ENCODE assay signal across 12 mouse cellular contexts in the genomic region with DNA sequence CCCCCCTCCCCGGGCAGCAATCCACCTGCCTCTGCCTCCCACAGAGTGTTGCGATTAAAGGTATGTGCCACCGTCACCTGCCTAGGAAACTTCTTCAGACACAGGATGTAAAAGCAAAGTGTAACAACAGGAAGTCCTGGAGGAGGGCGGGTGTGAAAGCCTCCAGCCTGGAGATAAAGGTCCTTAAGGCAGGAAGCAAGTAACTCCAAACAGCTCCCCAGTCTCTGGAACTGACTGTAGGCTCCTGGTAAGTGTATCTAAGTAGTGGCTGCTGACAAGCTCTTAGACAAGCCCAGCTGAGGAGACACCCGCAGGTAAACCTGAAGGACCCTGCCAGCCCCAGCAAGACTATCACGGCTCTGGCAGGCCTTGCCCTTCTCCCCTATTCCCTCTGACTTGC. TPM values are rescaled to one million over a fixed set of nuclear protein-coding genes. Genes with fewer than 3 reads are reported as not detected.
DNase-seq lines count a peak whose midpoint lies in the region; ATAC-seq and TF ChIP-seq lines count a peak whose summit lies in the region.
"Had no signal": no experiment of that assay in that cellular context is flagged by ENCODE, and none has a peak within 500 bp of the region (broad histone marks: within the 10 kb centered on the region; RNA-seq: fewer than 3 reads in every experiment).

No protein-coding gene starts in this region.

- 0 out of 2 replicates have a peak, but pooled peaks cover 2% of the 10 kb centered on the region for H3K4me1 ChIP-seq in limb, embryonic 14.5 days (ENCODE audit: control insufficient read depth, insufficient read depth, low read length)
- no peaks in the 10 kb centered on the region; the same call in 1 of the 2 replicates for H3K4me1 ChIP-seq in limb, embryonic 10.5 days
- H3K4me1 ChIP-seq in intestine, postnatal 0 days (replicated peaks; ENCODE audit: control insufficient read depth, insufficient read depth, low read length): no peaks in the 10 kb centered on the region
- peaks cover 15% of the 10 kb centered on the region; the same call in 1 of the 2 replicates for H3K4me1 ChIP-seq in lung, postnatal 0 days (ENCODE audit: insufficient read depth, low read depth, low read length)
- no peaks in the 10 kb centered on the region for H3K4me1 ChIP-seq in midbrain, embryonic 13.5 days (replicated peaks)

- TF ChIP-seq POLR2A in limb, embryonic 14.5 days (IDR thresholded peaks at IDR 0.05; ENCODE audit: borderline replicate concordance, extremely low read depth, insufficient read depth, insufficient read length): no peak

- no peak overlapping the region for H3K9ac ChIP-seq in limb, embryonic 14.5 days (ENCODE audit: low read depth, low read length, severe bottlenecking)
- H3K9ac ChIP-seq in intestine, postnatal 0 days (ENCODE audit: low read depth, low read length): no peak overlapping the region
- no peak overlapping the region for H3K9ac ChIP-seq in lung, postnatal 0 days (replicated peaks; ENCODE audit: low read depth)
- H3K9ac ChIP-seq in midbrain, embryonic 13.5 days (replicated peaks): no peak overlapping the region
- H3K9ac ChIP-seq: embryonic facial prominence, embryonic 15.5 days had no signal

- no peaks in the 10 kb centered on the region for H3K9me3 ChIP-seq in limb, embryonic 14.5 days (ENCODE audit: control insufficient read depth, low read length)
- no peaks in the 10 kb centered on the region for H3K9me3 ChIP-seq in limb, embryonic 10.5 days (replicated peaks)
- H3K9me3 ChIP-seq in intestine, postnatal 0 days (ENCODE audit: control insufficient read depth): no peaks in the 10 kb centered on the region
- H3K9me3 ChIP-seq in lung, postnatal 0 days (ENCODE audit: low read length): no peaks in the 10 kb centered on the region
- H3K9me3 ChIP-seq in midbrain, embryonic 13.5 days: no peaks in the 10 kb centered on the region
- H3K9me3 ChIP-seq: embryonic facial prominence, embryonic 15.5 days had no signal

- no peaks in the 10 kb centered on the region for H3K36me3 ChIP-seq in limb, embryonic 14.5 days (ENCODE audit: control insufficient read depth, insufficient read depth, low read length)
- no peaks in the 10 kb centered on the region for H3K36me3 ChIP-seq in limb, embryonic 10.5 days
- peaks cover 9% of the 10 kb centered on the region; the same call in 1 of the 2 replicates for H3K36me3 ChIP-seq in intestine, postnatal 0 days (ENCODE audit: control insufficient read depth, insufficient read depth)
- H3K36me3 ChIP-seq in lung, postnatal 0 days (ENCODE audit: insufficient read depth, low read length): no peaks in the 10 kb centered on the region
- H3K36me3 ChIP-seq in midbrain, embryonic 13.5 days: no peaks in the 10 kb centered on the region
- H3K36me3 ChIP-seq: embryonic facial prominence, embryonic 15.5 days had no signal

- TF ChIP-seq CTCF in intestine, postnatal 0 days (IDR thresholded peaks at IDR 0.05; ENCODE audit: low read depth): no peak
- TF ChIP-seq CTCF in lung, postnatal 0 days (IDR thresholded peaks at IDR 0.05): no peak

- DNase-seq in limb, embryonic 14.5 days (ENCODE audit: low spot score): no peak
- no peak for DNase-seq in limb, embryonic 10.5 days (ENCODE audit: low spot score)
- DNase-seq in lung, postnatal 0 days (ENCODE audit: low spot score): peak; percentile 92
- DNase-seq in thymus, postnatal 4 days: peak; percentile 67
- DNase-seq in layer of hippocampus, postnatal 36 days: no peak
- no peak for DNase-seq in left cerebral cortex, postnatal 4 days

- TF ChIP-seq EP300 in lung, postnatal 0 days (IDR thresholded peaks at IDR 0.05): no peak; the same call in 1 of the 2 replicates

- 16% methylated on average over 5 of the region's 6 CpGs for WGBS in limb, embryonic 14.5 days
- 19% methylated on average over 6 of the region's 6 CpGs for WGBS in limb, embryonic 10.5 days
- 22% methylated on average over 5 of the region's 6 CpGs for WGBS in intestine, postnatal 0 days
- WGBS in lung, postnatal 0 days: 2% methylated on average over 6 of the region's 6 CpGs
- WGBS in midbrain, embryonic 13.5 days: 46% methylated on average over 5 of the region's 6 CpGs

- ATAC-seq in limb, embryonic 14.5 days (ENCODE audit: low FRiP score, low read depth): no peak
- ATAC-seq in intestine, postnatal 0 days: 0 out of 2 replicates have a peak, but pooled peaks have one; percentile 43
- ATAC-seq in lung, postnatal 0 days: peak; percentile 59
- ATAC-seq in midbrain, embryonic 13.5 days: no peak

- intact Hi-C loops in left cerebral cortex, postnatal 4 days (cut with DNase I): no loop called here

- H3K27ac ChIP-seq in limb, embryonic 14.5 days (replicated peaks; ENCODE audit: low read depth, low read length): 0 out of 2 replicates have a peak overlapping the region, but pooled peaks have one; percentile 2
- H3K27ac ChIP-seq in limb, embryonic 10.5 days: no peak overlapping the region
- peak overlapping the region; percentile 41; the same call in 1 of the 2 replicates for H3K27ac ChIP-seq in intestine, postnatal 0 days (ENCODE audit: low read depth, low read length)
- H3K27ac ChIP-seq in lung, postnatal 0 days (ENCODE audit: low read length): peak overlapping the region; percentile 79
- no peak overlapping the region for H3K27ac ChIP-seq in midbrain, embryonic 13.5 days
- H3K27ac ChIP-seq: embryonic facial prominence, embryonic 15.5 days had no signal

- no peak overlapping the region for H3K4me3 ChIP-seq in limb, embryonic 14.5 days (replicated peaks; ENCODE audit: low read length)
- H3K4me3 ChIP-seq in limb, embryonic 10.5 days: no peak overlapping the region
- H3K4me3 ChIP-seq in intestine, postnatal 0 days (ENCODE audit: low read depth, low read length): no peak overlapping the region
- no peak overlapping the region for H3K4me3 ChIP-seq in lung, postnatal 0 days (ENCODE audit: low read depth, low read length)
- H3K4me3 ChIP-seq in midbrain, embryonic 13.5 days (replicated peaks): no peak overlapping the region
- H3K4me3 ChIP-seq: embryonic facial prominence, embryonic 15.5 days had no signal

- H3K27me3 ChIP-seq in limb, embryonic 14.5 days (ENCODE audit: control insufficient read depth, insufficient read depth, low read length): no peaks in the 10 kb centered on the region
- H3K27me3 ChIP-seq in limb, embryonic 10.5 days (ENCODE audit: low read depth, poor library complexity, severe bottlenecking): no peaks in the 10 kb centered on the region
- H3K27me3 ChIP-seq in intestine, postnatal 0 days (replicated peaks; ENCODE audit: control insufficient read depth, insufficient read depth, low read length): no peaks in the 10 kb centered on the region
- no peaks in the 10 kb centered on the region for H3K27me3 ChIP-seq in lung, postnatal 0 days (replicated peaks; ENCODE audit: insufficient read depth, low read length)
- no peaks in the 10 kb centered on the region for H3K27me3 ChIP-seq in midbrain, embryonic 13.5 days
- H3K27me3 ChIP-seq: CH12.LX; embryonic facial prominence, embryonic 15.5 days had no signal

- no peak overlapping the region for H3K4me2 ChIP-seq in limb, embryonic 14.5 days (replicated peaks; ENCODE audit: low read depth, low read length, severe bottlenecking)
- H3K4me2 ChIP-seq in intestine, postnatal 0 days (replicated peaks; ENCODE audit: low read depth): no peak overlapping the region
- no peak overlapping the region for H3K4me2 ChIP-seq in lung, postnatal 0 days (replicated peaks; ENCODE audit: low read depth, low read length)
- H3K4me2 ChIP-seq in midbrain, embryonic 13.5 days (replicated peaks): no peak overlapping the region
- H3K4me2 ChIP-seq: embryonic facial prominence, embryonic 15.5 days; midbrain, embryonic 11.5 days had no signal

RNA-seq across cellular contexts. Expression of a gene that starts 10.3 kb away (rescaled TPM):
- polyA plus RNA-seq in limb, embryonic 14.5 days (2012; rRNA removed): 0.09 and 0.17 TPM in 2 replicates
- 0.23 and 0.30 TPM in 2 replicates for polyA plus RNA-seq in limb, embryonic 14.5 days (2014; fragmentation: Nextera tagmentation; extraction: Ambion mirVana)
- polyA plus RNA-seq in limb, embryonic 10.5 days (2016; fragmentation: Nextera tagmentation; extraction: Ambion mirVana): 0.21 and 0.24 TPM in 2 replicates
- 171 and 189 TPM in 2 replicates for polyA plus RNA-seq in intestine, postnatal 0 days (2015; fragmentation: Nextera tagmentation; extraction: Ambion mirVana)
- polyA plus RNA-seq in lung, postnatal 0 days (2015; fragmentation: Nextera tagmentation; extraction: Ambion mirVana): 0.70 and 0.90 TPM in 2 replicates
- not detected for total RNA-seq in layer of hippocampus, postnatal 36 days (2021)
- total RNA-seq in left cerebral cortex, postnatal 4 days (2021): not detected
- not detected in 2 replicates for polyA plus RNA-seq in midbrain, embryonic 13.5 days (2015; fragmentation: Nextera tagmentation; extraction: Ambion mirVana)

RNA-seq across cellular contexts. Expression of a gene that starts 19.3 kb away (rescaled TPM):
- polyA plus RNA-seq in limb, embryonic 14.5 days (2012; rRNA removed): 17.2 and 18.2 TPM in 2 replicates
- polyA plus RNA-seq in limb, embryonic 14.5 days (2014; fragmentation: Nextera tagmentation; extraction: Ambion mirVana): 7.7 and 9.4 TPM in 2 replicates
- 6.2 TPM in 2 replicates for polyA plus RNA-seq in limb, embryonic 10.5 days (2016; fragmentation: Nextera tagmentation; extraction: Ambion mirVana)
- polyA plus RNA-seq in intestine, postnatal 0 days (2015; fragmentation: Nextera tagmentation; extraction: Ambion mirVana): 8.9 and 10.7 TPM in 2 replicates
- 20.8 and 24.3 TPM in 2 replicates for polyA plus RNA-seq in lung, postnatal 0 days (2015; fragmentation: Nextera tagmentation; extraction: Ambion mirVana)
- total RNA-seq in layer of hippocampus, postnatal 36 days (2021): 10 to 100 TPM; 11.5 to 14.9 TPM
- 10 to 100 TPM; 14.6 to 18.8 TPM for total RNA-seq in left cerebral cortex, postnatal 4 days (2021)
- 5.3 and 6.2 TPM in 2 replicates for polyA plus RNA-seq in midbrain, embryonic 13.5 days (2015; fragmentation: Nextera tagmentation; extraction: Ambion mirVana)

RNA-seq across cellular contexts. Expression of a gene that starts 25.0 kb away (rescaled TPM):
- polyA plus RNA-seq in limb, embryonic 14.5 days (2012; rRNA removed): 0.04 TPM in 1 of 2 replicates, not detected in the other
- polyA plus RNA-seq in limb, embryonic 14.5 days (2014; fragmentation: Nextera tagmentation; extraction: Ambion mirVana): not detected in 2 replicates
- not detected in 2 replicates for polyA plus RNA-seq in limb, embryonic 10.5 days (2016; fragmentation: Nextera tagmentation; extraction: Ambion mirVana)
- 36.1 and 39.7 TPM in 2 replicates for polyA plus RNA-seq in intestine, postnatal 0 days (2015; fragmentation: Nextera tagmentation; extraction: Ambion mirVana)
- polyA plus RNA-seq in lung, postnatal 0 days (2015; fragmentation: Nextera tagmentation; extraction: Ambion mirVana): not detected in 2 replicates
- total RNA-seq in layer of hippocampus, postnatal 36 days (2021): not detected
- not detected for total RNA-seq in left cerebral cortex, postnatal 4 days (2021)
- not detected in 2 replicates for polyA plus RNA-seq in midbrain, embryonic 13.5 days (2015; fragmentation: Nextera tagmentation; extraction: Ambion mirVana)
- polyA plus RNA-seq: embryonic facial prominence, embryonic 15.5 days; midbrain, embryonic 11.5 days had no signal

RNA-seq across cellular contexts. Expression of a gene that starts 51.0 kb away (rescaled TPM):
- polyA plus RNA-seq in limb, embryonic 14.5 days (2012; rRNA removed): not detected in 2 replicates
- polyA plus RNA-seq in limb, embryonic 14.5 days (2014; fragmentation: Nextera tagmentation; extraction: Ambion mirVana): not detected in 2 replicates
- polyA plus RNA-seq in limb, embryonic 10.5 days (2016; fragmentation: Nextera tagmentation; extraction: Ambion mirVana): not detected in 2 replicates
- 1.9 and 2.7 TPM in 2 replicates for polyA plus RNA-seq in intestine, postnatal 0 days (2015; fragmentation: Nextera tagmentation; extraction: Ambion mirVana)
- polyA plus RNA-seq in lung, postnatal 0 days (2015; fragmentation: Nextera tagmentation; extraction: Ambion mirVana): 0.06 TPM in 1 of 2 replicates, not detected in the other
- total RNA-seq in layer of hippocampus, postnatal 36 days (2021): not detected
- total RNA-seq in left cerebral cortex, postnatal 4 days (2021): not detected
- not detected in 2 replicates for polyA plus RNA-seq in midbrain, embryonic 13.5 days (2015; fragmentation: Nextera tagmentation; extraction: Ambion mirVana)
- polyA plus RNA-seq: embryonic facial prominence, embryonic 15.5 days; intestine, embryonic 14.5 days; midbrain, embryonic 11.5 days had no signal

RNA-seq across cellular contexts. Expression of a gene that starts 52.5 kb away (rescaled TPM):
- polyA plus RNA-seq in limb, embryonic 14.5 days (2012; rRNA removed): 2.1 and 2.2 TPM in 2 replicates
- polyA plus RNA-seq in limb, embryonic 14.5 days (2014; fragmentation: Nextera tagmentation; extraction: Ambion mirVana): 3.4 and 4.9 TPM in 2 replicates
- not detected in 2 replicates for polyA plus RNA-seq in limb, embryonic 10.5 days (2016; fragmentation: Nextera tagmentation; extraction: Ambion mirVana)
- polyA plus RNA-seq in intestine, postnatal 0 days (2015; fragmentation: Nextera tagmentation; extraction: Ambion mirVana): not detected in 2 replicates
- polyA plus RNA-seq in lung, postnatal 0 days (2015; fragmentation: Nextera tagmentation; extraction: Ambion mirVana): 0.04 TPM in 1 of 2 replicates, not detected in the other
- total RNA-seq in layer of hippocampus, postnatal 36 days (2021): not detected
- not detected for total RNA-seq in left cerebral cortex, postnatal 4 days (2021)
- not detected in 2 replicates for polyA plus RNA-seq in midbrain, embryonic 13.5 days (2015; fragmentation: Nextera tagmentation; extraction: Ambion mirVana)
- polyA plus RNA-seq: intestine, embryonic 14.5 days; midbrain, embryonic 11.5 days had no signal

Comparison
In these comparisons a context has a peak if more than half of its experiments do, and no peak if none do; other contexts are left out.
1. H3K27ac ChIP-seq: peak in limb, embryonic 14.5 days (single experiment), intestine, postnatal 0 days (single experiment) and lung, postnatal 0 days (single experiment); none in limb, embryonic 10.5 days (single experiment) and midbrain, embryonic 13.5 days (single experiment).
2. ATAC-seq: peak in intestine, postnatal 0 days (single experiment) and lung, postnatal 0 days (single experiment); none in limb, embryonic 14.5 days (single experiment) and midbrain, embryonic 13.5 days (single experiment).
3. DNase-seq: peak in lung, postnatal 0 days (single experiment) and thymus, postnatal 4 days (single experiment); none in limb, embryonic 14.5 days (single experiment), limb, embryonic 10.5 days (single experiment), layer of hippocampus, postnatal 36 days (0 of 2) and left cerebral cortex, postnatal 4 days (single experiment).
4. RNA of a gene that starts 10.3 kb away (polyA plus RNA-seq): 171 to 189 TPM in intestine, postnatal 0 days; 0.70 to 0.90 TPM in lung, postnatal 0 days, 0.09 to 0.30 TPM in limb, embryonic 14.5 days, 0.21 to 0.24 TPM in limb, embryonic 10.5 days and not detected in midbrain, embryonic 13.5 days; every median in the first group is over 10 times any median in the second.
5. RNA of a gene that starts 25.0 kb away (polyA plus RNA-seq): 36.1 to 39.7 TPM in intestine, postnatal 0 days; not detected in lung, postnatal 0 days, 0.04 TPM in limb, embryonic 14.5 days, not detected in limb, embryonic 10.5 days and not detected in midbrain, embryonic 13.5 days; every median in the first group is over 10 times any median in the second.